Mouse (Mus musculus) frontal cortex, postnatal 14 days (tissue): ENCODE measurements at regions not wholly inside any gene's neighbourhood (a gene's known extent, or its start where the extent isn't known, plus 50 kb on each side); places are given as distances from the start of the nearest gene placed in this dataset.

ENCODE experiments used
- DNase-seq, 2 experiments: peaks; one replicate each; pipeline ENCODE4 v3.0.0; 2022; ENCODE audit warnings: low spot score in 2 of 2

DNA sequence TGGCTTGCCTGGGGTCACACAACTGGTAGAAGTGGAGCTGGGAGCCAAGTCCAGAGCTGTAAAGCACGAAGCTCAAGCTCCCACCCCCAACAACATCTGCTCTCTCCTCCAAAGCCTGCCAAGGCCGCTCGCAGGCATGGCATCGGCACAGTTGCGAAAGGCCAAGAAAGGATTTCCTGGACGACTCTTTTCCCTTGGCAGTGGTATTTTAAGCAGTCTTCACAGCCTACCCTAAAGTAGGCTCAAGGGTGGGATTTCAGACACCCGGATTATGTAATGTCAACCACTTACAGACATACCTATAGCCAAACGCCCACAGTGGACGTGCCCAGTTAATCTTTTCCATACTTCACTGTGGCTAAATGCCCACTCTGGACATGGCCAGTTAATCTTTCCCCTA lies 162.6 kb downstream of the Inhbb start:
- DNase-seq: peak in 1 of 2 experiments; percentile 10

DNA sequence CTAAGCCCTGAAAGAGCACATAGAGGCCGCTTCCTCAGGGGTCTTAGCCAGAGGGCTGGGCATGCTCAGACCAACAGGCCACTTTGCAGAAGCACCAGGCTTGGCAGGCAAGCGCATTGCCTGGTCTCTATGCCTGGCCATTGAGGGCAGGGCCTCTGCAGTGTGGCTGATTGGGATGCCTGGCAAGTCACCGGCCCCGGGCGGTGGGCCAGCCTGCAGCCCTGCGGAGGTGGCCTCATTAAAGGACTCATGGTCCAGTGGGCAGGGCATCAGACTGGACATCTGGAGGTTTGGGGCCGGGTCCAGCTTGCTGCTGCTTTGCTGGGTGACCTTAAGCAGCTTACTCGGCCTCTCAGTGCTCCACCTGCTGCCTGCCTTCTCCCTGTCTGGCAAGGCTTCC lies 165.3 kb downstream of the Inhbb start:
- peak; percentile 61 to 71 for DNase-seq

DNA sequence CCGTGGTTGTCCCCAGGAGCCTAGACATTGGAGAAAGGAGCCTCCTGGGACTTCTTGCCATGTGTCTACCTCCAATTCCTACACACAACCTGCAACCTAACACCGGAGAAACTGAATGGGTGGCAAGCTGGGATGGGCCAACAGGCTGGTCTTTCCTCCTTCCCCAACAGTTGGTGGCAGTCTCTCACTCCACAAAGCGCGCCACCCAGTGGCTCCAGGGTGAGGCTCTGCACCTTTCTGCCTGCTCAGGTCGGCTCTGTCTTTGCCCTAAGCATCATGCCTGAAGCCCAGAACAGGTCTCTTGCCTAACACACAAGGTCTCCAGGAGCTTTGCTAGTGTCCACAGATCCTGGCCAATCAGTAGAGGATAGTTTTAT lies 166.0 kb downstream of the Inhbb start:
- DNase-seq: no peak

- DNase-seq: no peak
Observed at GRCm38 (mm10) chr1:119255386-119256096, 166.5 kb downstream of the Inhbb start.

DNA sequence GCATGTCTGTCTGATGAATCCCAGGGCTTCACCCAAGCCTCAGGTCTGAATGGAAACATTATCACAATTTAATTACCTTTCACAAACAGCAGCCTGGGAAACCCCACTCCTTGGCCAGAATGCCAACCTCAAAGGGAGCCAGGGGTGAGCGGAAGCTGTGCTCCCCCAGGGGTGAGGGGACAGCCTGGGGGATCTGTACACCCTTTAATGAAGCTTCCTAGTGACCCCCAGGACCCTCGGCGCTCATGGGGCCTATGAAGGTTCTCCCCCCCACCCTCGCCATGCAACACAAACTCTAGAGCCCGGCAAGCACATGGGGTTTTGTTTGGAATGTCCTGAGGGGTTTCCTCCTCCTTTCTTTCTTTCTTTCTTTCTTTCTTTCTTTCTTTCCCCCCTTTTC lies 167.1 kb downstream of the Inhbb start:
- DNase-seq: no peak

DNA sequence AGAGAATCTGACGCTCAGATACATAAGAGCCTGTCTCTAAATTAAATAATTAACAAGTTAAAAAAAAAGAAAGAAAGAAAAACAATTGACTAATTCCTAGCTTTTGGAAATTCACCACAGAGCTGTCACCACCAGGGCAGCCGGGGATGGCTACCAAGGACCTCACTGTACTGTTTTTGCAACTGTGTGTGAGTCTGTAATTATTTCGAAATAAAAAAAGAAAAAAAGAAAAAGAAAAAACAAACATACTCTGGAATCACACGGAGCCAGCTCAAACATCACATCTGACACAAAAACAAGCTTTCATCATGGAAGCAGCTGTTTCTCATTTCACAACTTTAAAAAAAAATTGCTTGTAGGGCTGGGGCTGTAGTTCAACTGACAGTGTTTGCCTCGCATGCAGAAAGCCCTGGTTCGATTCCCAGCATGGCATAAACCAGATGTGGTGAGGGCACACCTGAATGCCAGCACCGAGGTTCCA lies 168.6 kb downstream of the Inhbb start:
- DNase-seq: no peak

DNA sequence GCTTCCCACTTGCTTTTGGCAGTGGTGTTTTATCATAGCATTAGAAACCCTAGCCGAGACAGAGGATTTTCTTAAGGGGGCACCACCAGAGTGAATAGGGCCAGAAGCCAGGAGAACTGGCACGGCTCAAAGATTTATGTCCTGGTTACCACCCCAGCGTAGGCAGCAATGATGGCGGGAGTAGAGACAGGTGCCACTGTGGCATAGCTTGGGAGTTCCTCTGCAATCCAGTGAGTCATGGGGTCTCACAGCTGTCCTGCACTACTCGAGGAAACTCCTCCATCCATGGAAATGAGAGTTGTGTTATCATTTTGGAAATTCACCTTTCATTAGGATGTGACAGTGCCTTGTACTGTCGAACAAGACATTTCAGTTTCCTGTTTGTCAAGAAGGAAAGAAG lies 169.6 kb downstream of the Inhbb start:
- DNase-seq: no peak

DNA sequence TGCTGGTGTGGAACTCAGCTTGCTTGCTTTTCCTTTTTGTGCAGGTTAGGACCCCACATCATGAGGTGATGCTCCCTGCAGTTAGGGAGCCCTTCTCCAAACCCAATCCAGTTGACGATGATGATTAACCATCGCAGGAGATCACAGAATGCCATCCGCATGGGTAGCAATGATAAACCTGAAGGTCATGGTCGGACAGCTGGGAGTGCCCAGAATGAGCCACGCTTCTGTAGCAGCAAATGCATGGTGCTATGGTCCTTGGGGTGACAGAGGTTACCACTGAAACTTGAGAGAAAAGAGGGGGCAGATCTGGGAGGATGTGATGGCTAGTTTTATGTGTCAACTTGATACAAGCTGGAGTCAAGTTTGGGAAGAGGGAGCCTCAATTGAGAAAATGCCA lies 170.3 kb downstream of the Inhbb start:
- DNase-seq: no peak

DNA sequence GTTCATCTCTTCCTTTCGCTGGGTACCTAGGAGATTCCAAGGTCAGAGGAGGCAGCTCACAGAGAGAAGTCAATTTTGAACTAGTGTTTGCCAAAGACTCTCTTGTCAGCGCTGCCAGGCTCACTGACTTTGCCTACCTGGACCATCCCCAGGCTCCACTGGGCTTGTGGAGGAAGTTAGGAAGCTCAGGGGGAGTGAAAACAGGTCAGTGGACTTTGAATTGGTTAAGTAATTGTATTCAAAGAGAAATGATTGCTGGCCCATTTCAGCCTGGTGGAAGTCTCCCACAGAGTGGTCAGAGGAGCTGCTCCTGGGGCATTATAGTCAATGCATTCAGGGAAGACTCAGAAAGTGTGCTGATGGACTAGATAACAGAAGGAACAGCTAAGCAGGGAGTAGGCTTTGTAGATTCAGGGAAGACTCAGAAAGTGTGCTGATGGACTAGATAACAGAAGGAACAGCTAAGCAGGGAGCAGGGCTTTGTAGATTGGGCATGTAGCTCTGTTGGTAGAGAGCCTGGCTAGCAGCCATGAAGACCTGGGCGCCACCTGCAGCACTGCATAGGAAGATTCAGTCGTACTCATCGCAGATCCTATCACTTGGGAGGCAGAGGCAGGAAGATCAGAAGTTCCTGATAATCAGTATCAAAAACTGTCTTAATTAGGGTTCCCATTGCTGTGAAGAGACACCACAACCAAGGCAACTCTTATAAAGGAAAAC lies 173.1 kb downstream of the Inhbb start:
- no peak for DNase-seq

DNA sequence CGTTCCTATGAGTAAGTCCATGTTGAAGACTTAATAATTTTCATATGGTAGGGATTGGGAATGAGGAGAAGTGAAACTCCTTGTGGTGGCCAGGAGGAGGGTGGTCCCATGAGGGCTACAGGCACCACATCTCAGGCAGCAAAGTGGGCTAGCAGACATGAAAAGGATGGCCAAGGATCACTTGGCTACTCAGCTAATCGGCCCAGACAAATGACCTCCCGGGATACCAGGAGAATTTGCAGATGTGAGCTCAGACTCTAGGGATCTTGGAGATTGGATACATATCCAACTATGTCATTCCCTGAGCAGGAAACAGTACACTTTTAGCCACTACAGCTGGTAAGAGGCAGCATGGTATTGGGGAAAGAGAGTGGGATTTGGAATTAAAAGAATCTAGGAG lies 174.9 kb downstream of the Inhbb start:
- DNase-seq: no peak

GRCm38 (mm10) chr1:119238463-119238862 lies 183.6 kb downstream of the Inhbb start:
- no peak for DNase-seq

DNA sequence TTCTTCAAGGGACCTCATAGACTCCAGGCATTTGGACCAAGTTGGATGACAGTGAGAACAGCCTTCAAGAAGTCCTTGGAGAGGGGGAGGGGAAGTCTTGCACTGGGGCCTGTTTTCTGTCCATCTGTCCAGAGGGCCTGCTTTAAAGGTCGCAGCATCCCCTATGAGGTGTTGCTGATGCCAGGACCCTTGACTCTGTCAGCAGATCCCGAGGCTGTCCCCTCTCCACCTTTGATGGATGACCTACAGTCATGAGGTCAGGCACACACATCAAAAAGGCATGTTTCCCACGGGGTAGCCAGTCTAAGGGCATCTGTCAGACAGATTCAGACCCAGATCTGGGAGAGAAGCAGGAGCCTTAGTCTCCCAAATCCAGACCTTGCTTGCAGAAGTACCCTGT lies 183.4 kb upstream of the Gli2 start:
- DNase-seq: no peak

GRCm38 (mm10) chr1:119234449-119234848 lies 181.0 kb upstream of the Gli2 start:
- DNase-seq: no peak

- DNase-seq: no peak
Observed at GRCm38 (mm10) chr1:119226996-119227395, 173.6 kb upstream of the Gli2 start.

GRCm38 (mm10) chr1:119223876-119224275 lies 170.5 kb upstream of the Gli2 start:
- no peak for DNase-seq

GRCm38 (mm10) chr1:119221901-119222300 lies 168.5 kb upstream of the Gli2 start:
- no peak for DNase-seq

DNA sequence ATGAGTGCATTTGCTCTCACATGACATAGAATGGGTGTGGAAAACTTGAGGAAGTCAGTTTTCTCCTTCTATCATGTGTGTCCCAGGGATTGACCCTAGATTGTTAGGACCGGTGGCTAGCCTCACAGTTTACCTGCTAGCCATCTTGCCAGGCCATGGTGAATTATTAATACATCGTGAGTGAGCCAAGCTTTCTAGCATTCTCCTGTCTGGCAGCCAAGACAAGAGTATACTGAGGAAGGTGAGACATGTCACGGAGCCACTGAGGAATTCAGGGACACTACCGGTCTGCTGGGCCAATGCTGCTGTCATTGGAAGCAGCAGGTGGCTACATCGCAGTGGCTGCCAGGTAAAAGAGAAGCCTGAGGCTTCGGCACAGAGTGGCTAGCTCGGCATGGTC lies 167.6 kb upstream of the Gli2 start:
- no peak for DNase-seq

DNA sequence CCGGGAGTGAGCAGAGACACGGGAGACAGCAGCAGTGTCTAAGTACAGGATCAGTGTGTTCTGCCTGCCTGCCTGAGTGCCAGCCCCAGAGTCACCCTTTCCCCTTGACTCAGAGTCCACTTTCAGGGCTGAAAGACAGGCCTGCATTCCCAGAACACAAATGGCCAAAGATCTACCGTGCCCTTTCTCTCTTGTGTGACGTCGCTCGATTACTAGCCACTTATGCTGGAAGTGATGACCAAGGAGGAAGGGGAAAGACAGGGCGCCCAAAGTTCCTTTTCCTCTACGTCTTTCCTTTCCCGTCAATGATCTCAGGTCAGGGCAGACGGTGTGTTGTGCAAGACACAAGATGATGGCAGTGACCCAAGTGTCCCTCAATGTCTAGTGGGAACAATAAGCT lies 166.4 kb upstream of the Gli2 start:
- DNase-seq: no peak

DNA sequence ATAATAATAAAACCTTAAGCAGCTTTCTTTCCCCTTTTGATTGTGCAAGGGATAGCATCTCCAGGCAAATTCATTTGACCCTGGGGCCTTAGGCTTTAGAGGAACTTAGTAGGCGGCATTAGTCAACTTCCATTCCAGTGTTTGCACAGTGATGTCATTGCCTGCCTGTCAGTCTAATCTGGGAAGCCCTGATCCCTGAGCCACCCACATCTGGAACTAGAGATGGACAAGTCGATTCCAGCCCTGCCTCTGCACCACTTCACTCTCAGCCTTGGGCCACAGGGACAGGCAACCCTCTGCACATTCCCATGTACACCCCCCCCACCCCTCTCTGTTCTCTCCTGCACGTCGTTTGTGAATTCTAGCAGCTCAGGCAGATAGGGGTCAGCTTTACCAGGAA lies 164.0 kb upstream of the Gli2 start:
- no peak for DNase-seq

GRCm38 (mm10) chr1:119209607-119210007 lies 156.2 kb upstream of the Gli2 start:
- DNase-seq: no peak

DNA sequence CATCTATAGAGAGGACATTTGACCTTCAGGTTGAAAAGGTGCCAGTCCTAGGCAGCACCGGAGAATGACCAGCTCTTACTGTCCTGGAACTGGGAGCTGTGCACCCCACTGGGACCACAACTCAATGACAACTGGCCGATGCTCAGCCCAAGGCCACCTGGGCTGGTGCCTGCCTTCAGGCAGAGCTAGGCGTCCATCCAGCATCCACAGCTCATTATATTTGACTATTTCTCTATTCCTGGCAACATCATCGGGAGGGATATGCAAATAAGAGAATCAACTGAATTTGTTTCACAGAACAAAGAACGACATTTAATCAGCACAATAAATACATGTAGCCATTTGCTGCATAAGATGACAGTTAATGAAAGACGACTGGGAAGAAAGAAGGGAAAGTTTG lies 149.0 kb upstream of the Gli2 start:
- no peak for DNase-seq

- DNase-seq: no peak
Observed at GRCm38 (mm10) chr1:119197415-119197700, 143.9 kb upstream of the Gli2 start.

- DNase-seq: no peak
Observed at GRCm38 (mm10) chr1:119196674-119197414, 143.4 kb upstream of the Gli2 start.
